Mouse (Mus musculus) kidney, adult 2 months (tissue): Measurements from ENCODE around the gene Nmnat2.

Experiments used
- CTCF ChIP-seq: fragments of 200-500 bp; conservative IDR thresholded peaks from 2 replicates; pipeline ENCODE4 v1.5.1; 2011; ENCODE audit warnings: low read depth, mild to moderate bottlenecking, control low read depth, low read length, moderate library complexity, mixed read lengths; ENCODE audit not compliant: insufficient read depth, insufficient read length
- POLR2A ChIP-seq: fragments of 200-500 bp; IDR thresholded peaks from one replicate; pipeline ENCODE4 v1.6.1; 2011; ENCODE audit warnings: low read depth, low read length, control low read depth

DNA sequence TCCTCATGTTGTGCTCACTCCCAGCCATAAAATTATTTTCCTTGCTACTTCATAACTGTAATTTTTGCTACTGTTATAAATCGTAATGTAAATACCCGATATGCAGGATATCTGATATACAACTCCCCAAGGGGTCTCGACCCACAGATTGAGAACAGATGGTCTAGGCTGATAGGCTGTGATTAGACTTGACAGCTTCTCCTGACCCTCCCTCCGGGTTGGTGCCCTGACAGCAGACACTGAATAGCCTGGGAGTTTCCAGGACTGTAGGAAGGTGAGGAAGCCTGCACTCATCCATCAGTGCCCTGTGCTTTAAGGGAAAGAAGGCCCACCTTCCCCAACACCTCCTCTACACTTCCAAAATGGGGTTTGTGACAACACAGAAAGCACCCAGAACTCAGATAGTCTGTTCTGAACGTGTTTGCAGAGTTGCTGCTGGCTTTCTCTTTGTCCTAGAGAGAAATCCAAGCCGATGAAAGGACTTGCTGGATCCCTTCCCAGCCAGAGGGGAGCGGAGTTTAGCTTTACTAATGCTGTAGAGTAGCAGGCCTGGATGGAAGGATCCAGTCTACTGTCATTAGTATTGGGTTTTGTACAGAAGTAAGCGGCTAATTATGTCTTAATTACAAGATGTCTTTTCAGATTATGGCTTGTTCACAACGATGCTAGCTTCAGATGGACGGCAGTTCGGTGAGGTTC lies 61.8 kb downstream of the Nmnat2 start:
- TF ChIP-seq CTCF (no peak), POLR2A (no peak)
